ENCODE assay signal across 16 mouse cellular contexts in the genomic region with DNA sequence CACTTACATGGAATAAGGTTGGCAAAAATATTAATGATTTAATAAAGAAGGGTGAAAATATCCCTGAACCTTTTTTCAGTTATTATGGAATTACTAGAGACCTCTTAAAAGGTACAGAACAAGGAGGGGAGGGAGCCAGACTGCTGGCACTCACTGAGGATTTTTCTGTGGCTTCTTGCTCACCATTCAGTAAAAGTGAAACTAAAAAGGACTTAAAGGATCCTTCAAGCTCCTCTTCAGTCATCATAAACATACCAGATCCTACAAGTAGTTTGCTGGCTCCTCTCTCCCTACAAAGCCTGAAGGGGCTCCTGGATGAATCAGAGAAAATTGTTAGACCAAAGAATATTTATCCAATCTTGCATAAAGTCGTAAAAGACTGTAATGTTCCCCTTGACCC. TPM values are rescaled to one million over a fixed set of nuclear protein-coding genes. Genes with fewer than 3 reads are reported as not detected.
"Had no signal": no experiment of that assay in that cellular context is flagged by ENCODE, and none has a peak within 500 bp of the region (broad histone marks: within the 10 kb centered on the region; RNA-seq: fewer than 3 reads in every experiment).

No protein-coding gene starts in this region.

RNA-seq across cellular contexts. Expression of gene Vmn2r13, which starts 32.4 kb away (rescaled TPM):
- total RNA-seq: megakaryocyte, adult 5-6 weeks; megakaryocyte-erythroid progenitor cell, adult 5-6 weeks had no signal
- polyA plus RNA-seq: lung, embryonic 14.5 days; lung, embryonic 16.5 days; midbrain, embryonic 10.5 days; midbrain, embryonic 12.5 days; midbrain, embryonic 14.5 days; midbrain, embryonic 16.5 days; neural tube, embryonic 12.5 days; neural tube, embryonic 14.5 days; spleen, adult 2 months; stomach, embryonic 15.5 days; stomach, postnatal 0 days; testis, adult 2 months; thymus, adult 2 months; urinary bladder, adult 2 months had no signal
